Mouse (Mus musculus) heart, adult 2 months (tissue): ENCODE measurements around the gene Trim41. TPM values are rescaled to one million over a fixed set of nuclear protein-coding genes. Genes with fewer than 3 reads are reported as not detected.

Experiments
- DNase-seq, 2 experiments: peaks; one replicate each; pipeline ENCODE4 v3.0.0; 2021
- H3K27ac ChIP-seq: fragments of 200-600 bp; 2 replicates; pipeline ENCODE4 v1.8.1; 2022
- H3K27me3 ChIP-seq: fragments of 200-500 bp; 2 replicates; pipeline ENCODE4 v1.6.1; 2012; ENCODE audit warnings: mild to moderate bottlenecking, low read length, inconsistent platforms, mixed read lengths; ENCODE audit not compliant: control insufficient read depth, insufficient read depth
- H3K36me3 ChIP-seq: fragments of 200-500 bp; 2 replicates; pipeline ENCODE4 v1.6.1; 2012; ENCODE audit warnings: low read length, inconsistent platforms; ENCODE audit not compliant: control insufficient read depth, insufficient read depth
- H3K4me1 ChIP-seq: fragments of 200-500 bp; 2 replicates; pipeline ENCODE4 v1.6.1; 2011; ENCODE audit warnings: low read length; ENCODE audit not compliant: control insufficient read depth, insufficient read depth
- H3K4me3 ChIP-seq: fragments of 200-600 bp; 2 replicates; pipeline ENCODE4 v1.8.1; 2022
- H3K79me2 ChIP-seq: fragments of 200-500 bp; replicated peaks from 2 replicates; pipeline ENCODE4 v1.6.1; 2012; ENCODE audit warnings: mild to moderate bottlenecking, inconsistent platforms, low read length, moderate library complexity, mixed read lengths; ENCODE audit not compliant: control insufficient read depth, insufficient read depth
- H3K9ac ChIP-seq: fragments of 200-500 bp; 2 replicates; pipeline ENCODE4 v1.6.1; 2012; ENCODE audit warnings: low read depth, mild to moderate bottlenecking, control low read depth, inconsistent platforms, low read length, mixed read lengths
- CTCF ChIP-seq: fragments of 200-600 bp; IDR thresholded peaks from 2 replicates; pipeline ENCODE4 v1.8.1; 2022; ENCODE audit warnings: antibody characterized with exemption, mild to moderate bottlenecking, moderate library complexity
- WGBS: fragments of 180-500 bp; shearing (Covaris S2); methylation state at CpG from one replicate; pipeline ENCODE4 v1.1.7; 2018; 5-methylcytosine and 5-hydroxymethylcytosine counted together
- intact Hi-C: fragments of 180-260 bp; cut with DNase I; formaldehyde crosslinking; loops from one replicate; pipeline ENCODE4 v1.15.1; 2025
- polyA plus RNA-seq: library from polyadenylated mRNA; depleted of rRNA; stranded (reverse); fragments of >200 nt; gene quantifications from 2 replicates; pipeline ENCODE4 v1.2.3, GENCODE M21; 2012; rRNA removed
- total RNA-seq, 2 experiments: library from RNA; stranded (reverse); gene quantifications; 2 replicates each; pipeline ENCODE4 v1.2.3; 2021

Trim41 gene
- total and polyA plus RNA-seq, 3 experiments, result 19.1 to 19.9 (median 19.8) TPM

DNA sequence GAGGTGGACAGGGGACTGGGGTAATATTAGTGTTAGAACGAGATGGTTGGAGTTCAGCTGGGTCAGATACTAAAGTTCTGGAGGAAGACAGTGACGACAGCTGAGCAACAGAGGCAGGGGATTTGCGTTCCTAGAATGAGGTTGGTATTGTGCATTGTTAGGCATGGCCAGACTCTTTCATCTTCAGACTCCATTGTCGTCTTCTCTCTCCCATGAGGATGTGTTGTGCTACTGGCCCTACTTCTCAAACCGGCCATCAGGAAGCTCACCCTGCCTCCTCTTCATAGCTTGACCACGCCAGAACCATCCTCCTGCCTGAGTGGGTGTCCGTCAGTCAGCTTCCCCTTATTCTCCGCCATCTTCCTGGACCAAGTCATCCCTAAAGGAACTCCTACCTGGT, 58.1 kb downstream of the Trim41 start:
- Histone ChIP-seq H3K79me2 (no peaks in the 10 kb centered on the region), H3K27ac (no peak overlapping the region), H3K9ac (no peak overlapping the region), H3K27me3 (no peaks in the 10 kb centered on the region), H3K4me3 (no peak overlapping the region), H3K4me1 (no peaks in the 10 kb centered on the region), H3K36me3 (no peaks in the 10 kb centered on the region)
- intact Hi-C loops, result no loop called here
- no peak for DNase-seq
- 79% methylated on average over 8 of the region's 8 CpGs for WGBS
- no peak for TF ChIP-seq CTCF

Other genes starting within 250 kb of the Trim41 start
- 100 to 1,000 TPM; 337 to 437 TPM for gene Rack1, start 17.0 kb downstream of the Trim41 start, total RNA-seq
- gene Rack1, start 17.0 kb downstream of the Trim41 start, polyA plus RNA-seq, result 867 and 1,301 TPM in 2 replicates
- 10 to 100 TPM; 18.2 to 18.4 TPM for gene Trim7, start 8.8 kb upstream of the Trim41 start, total RNA-seq
- gene Trim7, start 8.8 kb upstream of the Trim41 start, polyA plus RNA-seq, result 27.9 and 32.6 TPM in 2 replicates
- 1 to 10 TPM; 3.8 to 3.9 TPM for gene Gm12184, start 9.3 kb upstream of the Trim41 start, total RNA-seq
- 18.8 and 28.2 TPM in 2 replicates for gene Gm12184, start 9.3 kb upstream of the Trim41 start, polyA plus RNA-seq
- 10 to 100 TPM in 1 of 2 experiments, 1 to 10 TPM in 1; 9.9 to 13.5 TPM for gene Irgm1, start 54.3 kb upstream of the Trim41 start, total RNA-seq
- 10.0 and 17.2 TPM in 2 replicates for gene Irgm1, start 54.3 kb upstream of the Trim41 start, polyA plus RNA-seq
- gene Gm5431, start 84.9 kb upstream of the Trim41 start, total RNA-seq, result 1 to 10 TPM; 1.4 to 1.5 TPM
- 0.20 and 0.67 TPM in 2 replicates for gene Gm5431, start 84.9 kb upstream of the Trim41 start, polyA plus RNA-seq
- gene Psme2b, start 128.8 kb upstream of the Trim41 start, total RNA-seq, result 1 to 10 TPM; 2.8 to 5.0 TPM
- gene Psme2b, start 128.8 kb upstream of the Trim41 start, polyA plus RNA-seq, result 3.1 and 6.6 TPM in 2 replicates
- not detected for gene Olfr56, start 161.5 kb upstream of the Trim41 start, total RNA-seq
- 0.10 and 0.18 TPM in 2 replicates for gene Olfr56, start 161.5 kb upstream of the Trim41 start, polyA plus RNA-seq
- 1 to 10 TPM; 4.3 to 5.1 TPM for gene 9930111J21Rik1, start 162.0 kb upstream of the Trim41 start, total RNA-seq
- gene 9930111J21Rik1, start 162.0 kb upstream of the Trim41 start, polyA plus RNA-seq, result 3.4 and 6.2 TPM in 2 replicates
- gene Gm12185, start 174.9 kb upstream of the Trim41 start, total RNA-seq, result 1 to 10 TPM; 1.1 to 1.8 TPM
- 0.29 and 0.78 TPM in 2 replicates for gene Gm12185, start 174.9 kb upstream of the Trim41 start, polyA plus RNA-seq
- 1 to 10 TPM; 2.7 to 7.6 TPM for gene Tgtp1, start 176.8 kb upstream of the Trim41 start, total RNA-seq
- 1.8 and 2.2 TPM in 2 replicates for gene Tgtp1, start 176.8 kb upstream of the Trim41 start, polyA plus RNA-seq
- gene 9930111J21Rik2, start 233.9 kb upstream of the Trim41 start, total RNA-seq, result 1 to 10 TPM; 5.5 to 7.1 TPM
- gene 9930111J21Rik2, start 233.9 kb upstream of the Trim41 start, polyA plus RNA-seq, result 1.9 and 4.9 TPM in 2 replicates
- 1 to 10 TPM; 1.2 to 6.9 TPM for gene Tgtp2, start 246.9 kb upstream of the Trim41 start, total RNA-seq
- gene Tgtp2, start 246.9 kb upstream of the Trim41 start, polyA plus RNA-seq, result 7.2 and 10.3 TPM in 2 replicates